Mouse (Mus musculus) forebrain, embryonic 16.5 days (tissue): ENCODE data around the gene Ceacam20. TPM values are rescaled to one million over a fixed set of nuclear protein-coding genes. Genes with fewer than 3 reads are reported as not detected.

Source experiments
- ATAC-seq: fragments of 200-750 bp; cut with Nextera tagmentation; 2 replicates; pipeline ENCODE4 v1.8.0; 2017; ENCODE audit warnings: mild to moderate bottlenecking, moderate library complexity
- H3K27ac ChIP-seq: fragments of 300-500 bp; sonication (generic); 2 replicates; pipeline ENCODE4 v1.5.1; 2014; ENCODE audit warnings: low read length, control low read depth
- H3K27me3 ChIP-seq: fragments of 300-500 bp; sonication (generic); replicated peaks from 2 replicates; pipeline ENCODE4 v1.6.1; 2014; ENCODE audit warnings: low read length; ENCODE audit not compliant: control insufficient read depth, insufficient read depth
- H3K36me3 ChIP-seq: fragments of 300-500 bp; sonication (generic); 2 replicates; pipeline ENCODE4 v1.6.1; 2014; ENCODE audit not compliant: control insufficient read depth, insufficient read depth
- H3K4me1 ChIP-seq: fragments of 300-500 bp; sonication (generic); replicated peaks from 2 replicates; pipeline ENCODE4 v1.6.1; 2014; ENCODE audit warnings: low read length; ENCODE audit not compliant: control insufficient read depth, insufficient read depth
- H3K4me2 ChIP-seq: fragments of 300-500 bp; sonication (generic); 2 replicates; pipeline ENCODE4 v1.6.1; 2014; ENCODE audit warnings: mild to moderate bottlenecking, low read length, control low read depth
- H3K4me3 ChIP-seq: fragments of 300-500 bp; sonication (generic); replicated peaks from 2 replicates; pipeline ENCODE4 v1.5.1; 2014; ENCODE audit warnings: mild to moderate bottlenecking, low read length, control low read depth
- H3K9ac ChIP-seq: fragments of 300-500 bp; sonication (generic); replicated peaks from 2 replicates; pipeline ENCODE4 v1.6.1; 2014; ENCODE audit warnings: low read depth, low read length, control low read depth
- H3K9me3 ChIP-seq: fragments of 300-500 bp; sonication (generic); 2 replicates; pipeline ENCODE4 v1.6.1; 2016; ENCODE audit warnings: low read length; ENCODE audit not compliant: control insufficient read depth
- WGBS: fragments of 180-500 bp; shearing (Covaris S2); extraction: QIAGEN DNeasy Blood & Tissue Kit; methylation state at CpG from one replicate; pipeline ENCODE4 v1.1.7; 2014; 5-methylcytosine and 5-hydroxymethylcytosine counted together
- polyA plus RNA-seq: library from polyadenylated mRNA; unstranded; fragments of >200 nt; fragmentation: Nextera tagmentation; extraction: Ambion mirVana; gene quantifications from 2 replicates; pipeline ENCODE4 v1.2.1, GENCODE M21; 2015

The Ceacam20 gene
- polyA plus RNA-seq, 1 experiment from 2014 or later: not detected

GRCm38 (mm10) chr7:19945201-19945600, 20.0 kb upstream of the Ceacam20 start:
- Histone ChIP-seq H3K4me2 (no peak overlapping the region), H3K27me3 (no peaks in the 10 kb centered on the region), H3K4me3 (no peak overlapping the region), H3K9ac (no peak overlapping the region), H3K36me3 (no peaks in the 10 kb centered on the region), H3K4me1 (no peaks in the 10 kb centered on the region), H3K27ac (no peak overlapping the region), H3K9me3 (no peaks in the 10 kb centered on the region)
- 96% methylated on average over 5 of the region's 5 CpGs for WGBS
- ATAC-seq: no peak

GRCm38 (mm10) chr7:19945821-19946515, 19.2 kb upstream of the Ceacam20 start:
- no peaks in the 10 kb centered on the region for H3K9me3 ChIP-seq
- no peak overlapping the region for H3K4me2 ChIP-seq
- no peak overlapping the region for H3K9ac ChIP-seq
- ATAC-seq: no peak
- H3K27me3 ChIP-seq: no peaks in the 10 kb centered on the region
- no peak overlapping the region for H3K4me3 ChIP-seq
- H3K4me1 ChIP-seq: no peaks in the 10 kb centered on the region
- no peak overlapping the region for H3K27ac ChIP-seq
- 90% methylated on average over 13 of the region's 13 CpGs for WGBS
- no peaks in the 10 kb centered on the region for H3K36me3 ChIP-seq

- ATAC-seq: no peak
- 85% methylated on average over 12 of the region's 12 CpGs for WGBS
- H3K9ac ChIP-seq: no peak overlapping the region
- no peak overlapping the region for H3K4me2 ChIP-seq
- H3K4me3 ChIP-seq: no peak overlapping the region
- H3K4me1 ChIP-seq: no peaks in the 10 kb centered on the region
- no peaks in the 10 kb centered on the region for H3K9me3 ChIP-seq
- no peaks in the 10 kb centered on the region for H3K36me3 ChIP-seq
- H3K27ac ChIP-seq: no peak overlapping the region
- no peaks in the 10 kb centered on the region for H3K27me3 ChIP-seq
These were observed 16.3 kb upstream of the Ceacam20 start for GRCm38 (mm10) chr7:19948956-19949355.

GRCm38 (mm10) chr7:19949996-19950395, 15.2 kb upstream of the Ceacam20 start:
- Histone ChIP-seq H3K27ac (no peak overlapping the region), H3K4me3 (no peak overlapping the region), H3K4me2 (no peak overlapping the region), H3K36me3 (no peaks in the 10 kb centered on the region), H3K9ac (no peak overlapping the region), H3K27me3 (no peaks in the 10 kb centered on the region), H3K4me1 (no peaks in the 10 kb centered on the region), H3K9me3 (no peaks in the 10 kb centered on the region)
- ATAC-seq: no peak
- 64% methylated on average over 10 of the region's 10 CpGs for WGBS

GRCm38 (mm10) chr7:19950589-19950988, 14.6 kb upstream of the Ceacam20 start, which contains the start of gene Igsf23:
Gene Igsf23, minus strand, starts transcription at chr7:19950756.
- Histone ChIP-seq H3K9ac (no peak within 1 kb of the TSS), H3K27ac (no peak within 1 kb of the TSS), H3K4me2 (no peak within 1 kb of the TSS), H3K9me3 (no peaks in the 10 kb centered on the region), H3K4me1 (no peaks in the 10 kb centered on the region), H3K27me3 (no peaks in the 10 kb centered on the region), H3K36me3 (no peaks in the 10 kb centered on the region), H3K4me3 (no peak within 1 kb of the TSS)
- WGBS: 57% methylated on average over 9 of the region's 9 CpGs
- ATAC-seq: no peak

GRCm38 (mm10) chr7:19952320-19952986, 12.8 kb upstream of the Ceacam20 start:
- no peaks in the 10 kb centered on the region for H3K36me3 ChIP-seq
- no peaks in the 10 kb centered on the region for H3K4me1 ChIP-seq
- no peak overlapping the region for H3K4me3 ChIP-seq
- no peak overlapping the region for H3K9ac ChIP-seq
- H3K4me2 ChIP-seq: no peak overlapping the region
- WGBS: 65% methylated on average over 10 of the region's 10 CpGs
- ATAC-seq: no peak
- no peaks in the 10 kb centered on the region for H3K9me3 ChIP-seq
- H3K27ac ChIP-seq: no peak overlapping the region
- H3K27me3 ChIP-seq: no peaks in the 10 kb centered on the region

GRCm38 (mm10) chr7:19953054-19953453, 12.2 kb upstream of the Ceacam20 start:
- H3K4me2 ChIP-seq: no peak overlapping the region
- H3K27me3 ChIP-seq: no peaks in the 10 kb centered on the region
- no peak overlapping the region for H3K9ac ChIP-seq
- no peak overlapping the region for H3K4me3 ChIP-seq
- WGBS: 55% methylated on average over 9 of the region's 9 CpGs
- no peaks in the 10 kb centered on the region for H3K36me3 ChIP-seq
- H3K4me1 ChIP-seq: no peaks in the 10 kb centered on the region
- ATAC-seq: no peak
- no peak overlapping the region for H3K27ac ChIP-seq
- no peaks in the 10 kb centered on the region for H3K9me3 ChIP-seq

GRCm38 (mm10) chr7:19955861-19956260, 9.4 kb upstream of the Ceacam20 start:
- no peaks in the 10 kb centered on the region for H3K27me3 ChIP-seq
- H3K4me3 ChIP-seq: no peak overlapping the region
- ATAC-seq: no peak
- H3K9me3 ChIP-seq: no peaks in the 10 kb centered on the region
- H3K4me1 ChIP-seq: no peaks in the 10 kb centered on the region
- WGBS: 79% methylated on average over 3 of the region's 4 CpGs
- H3K36me3 ChIP-seq: no peaks in the 10 kb centered on the region
- no peak overlapping the region for H3K9ac ChIP-seq
- H3K4me2 ChIP-seq: no peak overlapping the region
- no peak overlapping the region for H3K27ac ChIP-seq

GRCm38 (mm10) chr7:19956341-19956781, 8.9 kb upstream of the Ceacam20 start:
- 0 out of 2 replicates have a peak overlapping the region, but pooled peaks have one; percentile 5 for H3K4me2 ChIP-seq
- no peaks in the 10 kb centered on the region for H3K4me1 ChIP-seq
- no peak overlapping the region for H3K27ac ChIP-seq
- ATAC-seq: no peak; the same call in 1 of the 2 replicates
- no peak overlapping the region for H3K9ac ChIP-seq
- 2% methylated on average over 7 of the region's 7 CpGs for WGBS
- H3K27me3 ChIP-seq: no peaks in the 10 kb centered on the region
- no peak overlapping the region for H3K4me3 ChIP-seq
- no peaks in the 10 kb centered on the region for H3K9me3 ChIP-seq
- no peaks in the 10 kb centered on the region for H3K36me3 ChIP-seq
